Comparison of ENCODE assay signal across 21 mouse cellular contexts in the genomic region with DNA sequence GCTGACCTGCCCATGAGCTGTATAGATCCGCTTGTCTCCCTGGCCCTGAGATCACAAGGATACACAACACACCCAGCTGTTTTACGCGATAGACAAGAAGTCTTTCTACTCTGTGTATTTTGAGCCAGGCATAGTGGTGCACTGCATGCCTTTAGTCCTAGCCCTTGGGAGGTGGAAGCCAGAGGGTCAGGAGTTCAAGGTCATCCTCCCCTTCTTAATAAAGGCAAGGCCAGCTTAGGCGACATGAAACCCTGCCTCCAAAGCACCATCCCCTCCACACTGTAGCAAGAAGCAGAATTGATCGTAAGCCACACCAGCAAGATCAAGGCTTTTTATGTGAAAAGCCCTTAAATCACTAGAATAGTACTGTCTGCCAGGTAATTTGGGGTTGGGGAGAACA. TPM values are rescaled to one million over a fixed set of nuclear protein-coding genes. Genes with fewer than 3 reads are reported as not detected.
"Had no signal": no experiment of that assay in that cellular context is flagged by ENCODE, and none has a peak within 500 bp of the region (broad histone marks: within the 10 kb centered on the region; RNA-seq: fewer than 3 reads in every experiment).

No protein-coding gene starts in this region.

- H3K36me3 ChIP-seq: limb, embryonic 10.5 days; liver, embryonic 12.5 days; lung, embryonic 15.5 days; midbrain, embryonic 15.5 days; neural tube, embryonic 12.5 days had no signal

- H3K27me3 ChIP-seq: liver, embryonic 12.5 days; lung, embryonic 15.5 days; midbrain, embryonic 15.5 days; neural tube, embryonic 12.5 days had no signal

- H3K27ac ChIP-seq: kidney, postnatal 0 days; layer of hippocampus, adult 2 months; limb, embryonic 10.5 days; liver, embryonic 12.5 days; lung, embryonic 15.5 days; macrophage; midbrain, embryonic 15.5 days; neural tube, embryonic 12.5 days had no signal

- H3K4me1 ChIP-seq: limb, embryonic 10.5 days; liver, embryonic 12.5 days; lung, embryonic 15.5 days; megakaryocyte, embryonic 14.5 days; midbrain, embryonic 15.5 days; neural tube, embryonic 12.5 days had no signal

- ATAC-seq: midbrain, embryonic 15.5 days had no signal

- H3K9ac ChIP-seq: liver, embryonic 12.5 days; lung, embryonic 15.5 days; midbrain, embryonic 15.5 days; neural tube, embryonic 12.5 days had no signal

- H3K9me3 ChIP-seq: limb, embryonic 10.5 days; liver, embryonic 12.5 days; lung, embryonic 15.5 days; megakaryocyte, embryonic 14.5 days; midbrain, embryonic 15.5 days; neural tube, embryonic 12.5 days had no signal

- DNase-seq: kidney, postnatal 36 days; lung, postnatal 14 days; right cerebral cortex, postnatal 4 days; spleen, adult 18-20 months; thymus, adult 18-20 months; thymus, postnatal 25 days had no signal

- H3K4me2 ChIP-seq: liver, embryonic 12.5 days; lung, embryonic 15.5 days; midbrain, embryonic 11.5 days; midbrain, embryonic 15.5 days; neural tube, embryonic 12.5 days had no signal

- H3K4me3 ChIP-seq: layer of hippocampus, adult 2 months; limb, embryonic 10.5 days; liver, embryonic 12.5 days; lung, embryonic 15.5 days; megakaryocyte, embryonic 14.5 days; midbrain, embryonic 15.5 days; neural tube, embryonic 12.5 days had no signal

RNA-seq across cellular contexts. Expression of a gene that starts 32.5 kb away (rescaled TPM):
- total RNA-seq: layer of hippocampus, adult 2 months; layer of hippocampus, postnatal 10 days; left cerebral cortex, postnatal 14 days; monocyte, adult 5-6 weeks; neutrophil, adult 5-6 weeks had no signal
- polyA plus RNA-seq: limb, embryonic 10.5 days; limb, embryonic 14.5 days; liver, embryonic 12.5 days; macrophage; neural tube, embryonic 12.5 days had no signal
